Comparison of ENCODE assay signal across 15 mouse cellular contexts in genomic region chr14:25504241-25504640, GRCm38 (mm10). TPM values are rescaled to one million over a fixed set of nuclear protein-coding genes. Genes with fewer than 3 reads are reported as not detected.
DNase-seq lines count a peak whose midpoint lies in the region; ATAC-seq and TF ChIP-seq lines count a peak whose summit lies in the region.
"Had no signal": no experiment of that assay in that cellular context is flagged by ENCODE, and none has a peak within 500 bp of the region (broad histone marks: within the 10 kb centered on the region; RNA-seq: fewer than 3 reads in every experiment).

No protein-coding gene starts in this region.

- H3K27ac ChIP-seq in heart, embryonic 12.5 days (ENCODE audit: poor library complexity, severe bottlenecking), result peak overlapping the region; percentile 88
- no peak overlapping the region for H3K27ac ChIP-seq in left cerebral cortex, adult 2 months
- H3K27ac ChIP-seq: hindbrain, embryonic 10.5 days had no signal

- H3K9ac ChIP-seq in heart, embryonic 12.5 days, result no peak overlapping the region
- H3K9ac ChIP-seq: liver, embryonic 12.5 days had no signal

- 75% methylated on average over 3 of the region's 3 CpGs for WGBS in heart, embryonic 12.5 days

- H3K36me3 ChIP-seq in heart, embryonic 12.5 days, result peaks cover 47% of the 10 kb centered on the region

- intact Hi-C loops in left cerebral cortex, adult 2 months (cut with DNase I), result no loop called here

- no peak for DNase-seq in heart, adult 11 months
- peak; percentile 59 to 80 for DNase-seq in lung, adult 18-20 months
- no peak for DNase-seq in lung, postnatal 4 days
- no peak for DNase-seq in left cerebral cortex, adult 2 months (ENCODE audit: extremely low spot score in 1 of 2, low spot score in 2 of 2)
- DNase-seq: adrenal gland, adult 2 months; cerebellum, adult 8-10 months; embryo, embryonic 11 days; gastrocnemius, postnatal 10 days had no signal

- peaks cover 86% of the 10 kb centered on the region for H3K4me1 ChIP-seq in heart, embryonic 12.5 days (replicated peaks)

- no peaks in the 10 kb centered on the region for H3K27me3 ChIP-seq in heart, embryonic 12.5 days (replicated peaks)
- H3K27me3 ChIP-seq: liver, embryonic 12.5 days had no signal

- no peak overlapping the region for H3K4me2 ChIP-seq in heart, embryonic 12.5 days
- H3K4me2 ChIP-seq: liver, embryonic 12.5 days; midbrain, embryonic 11.5 days had no signal

- no peak overlapping the region for H3K4me3 ChIP-seq in heart, embryonic 12.5 days
- no peak overlapping the region for H3K4me3 ChIP-seq in left cerebral cortex, adult 2 months
- H3K4me3 ChIP-seq: hindbrain, embryonic 10.5 days; liver, embryonic 12.5 days had no signal

- no peak for ATAC-seq in heart, embryonic 12.5 days (ENCODE audit: insufficient number of reproducible peaks, low FRiP score)
- peak; percentile 78 for ATAC-seq in granulocyte monocyte progenitor cell, adult 5-6 weeks (replicated peaks; ENCODE audit: poor library complexity, severe bottlenecking)
- ATAC-seq in megakaryocyte, adult 5-6 weeks (ENCODE audit: poor library complexity, severe bottlenecking), result peak; percentile 58
- ATAC-seq in erythroid progenitor cell, adult 5-6 weeks (replicated peaks; ENCODE audit: low FRiP score, poor library complexity, severe bottlenecking), result no peak
- ATAC-seq: liver, embryonic 12.5 days had no signal

- no peaks in the 10 kb centered on the region for H3K9me3 ChIP-seq in heart, embryonic 12.5 days (replicated peaks)
- H3K9me3 ChIP-seq: hindbrain, embryonic 10.5 days; liver, embryonic 12.5 days had no signal

- no peak for TF ChIP-seq CTCF in left cerebral cortex, adult 2 months (IDR thresholded peaks at IDR 0.05)

RNA-seq across cellular contexts. Expression of gene Zmiz1, which starts 45.3 kb away (rescaled TPM):
- 34.2 and 41.4 TPM in 2 replicates for polyA plus RNA-seq in heart, embryonic 12.5 days (2016; fragmentation: Nextera tagmentation; extraction: Ambion mirVana)
- 93.2 and 97.4 TPM in 2 replicates for total RNA-seq in granulocyte monocyte progenitor cell, adult 5-6 weeks (2014; fragmentation: Nextera tagmentation)
- 6.9 and 8.9 TPM in 2 replicates for total RNA-seq in granulocyte monocyte progenitor cell, adult 5-6 weeks (2017)
- total RNA-seq in megakaryocyte, adult 5-6 weeks (2015), result 88.9 and 90.1 TPM in 2 replicates
- total RNA-seq in megakaryocyte, adult 5-6 weeks (2017), result 11.4 and 15.6 TPM in 2 replicates
- total RNA-seq in left cerebral cortex, adult 2 months (2021), result 100 to 1,000 TPM; 106 to 107 TPM
- total RNA-seq in erythroid progenitor cell, adult 5-6 weeks (2015; ENCODE audit: low replicate concordance), result 20.9 and 36.0 TPM in 2 replicates
- 4.0 and 4.6 TPM in 2 replicates for total RNA-seq in erythroid progenitor cell, adult 5-6 weeks (2017; ENCODE audit: low replicate concordance)

Comparison
In these comparisons a context has a peak if more than half of its experiments do, and no peak if none do; other contexts are left out.
1. DNase-seq: peak in lung, adult 18-20 months (2 of 2); none in heart, adult 11 months (single experiment), lung, postnatal 4 days (0 of 2) and left cerebral cortex, adult 2 months (0 of 2).
2. ATAC-seq: peak in granulocyte monocyte progenitor cell, adult 5-6 weeks (single experiment) and megakaryocyte, adult 5-6 weeks (single experiment); none in heart, embryonic 12.5 days (single experiment) and erythroid progenitor cell, adult 5-6 weeks (single experiment).